Mouse (Mus musculus) embryonic fibroblast, embryonic 13.5 days (primary cell): ENCODE measurements around the gene Sertad1. TPM values are rescaled to one million over a fixed set of nuclear protein-coding genes. Genes with fewer than 3 reads are reported as not detected.
A peak's percentile ranks its signal among the peaks of the same experiment; 100 is the strongest.

Experiments used
- H3K27ac ChIP-seq: 2 replicates; pipeline ENCODE4 v1.5.1; 2012; ENCODE audit warnings: low read length, control low read depth, inconsistent platforms; ENCODE audit not compliant: insufficient read depth
- H3K4me1 ChIP-seq: 2 replicates; pipeline ENCODE4 v1.6.1; 2011; ENCODE audit warnings: low read length; ENCODE audit not compliant: control insufficient read depth, insufficient read depth
- H3K4me3 ChIP-seq: 2 replicates; pipeline ENCODE4 v1.5.1; 2011; ENCODE audit warnings: mild to moderate bottlenecking, control low read depth, low read length; ENCODE audit not compliant: insufficient read depth
- CTCF ChIP-seq: IDR thresholded peaks from 2 replicates; pipeline ENCODE4 v1.5.1; 2011; ENCODE audit warnings: mild to moderate bottlenecking, control low read depth, low read length, moderate library complexity, borderline replicate concordance; ENCODE audit not compliant: insufficient read depth
- POLR2A ChIP-seq: IDR thresholded peaks from 2 replicates; pipeline ENCODE4 v1.6.1; 2011; ENCODE audit warnings: low read depth, mild to moderate bottlenecking, control low read depth, low read length, moderate library complexity
- polyA plus RNA-seq: library from polyadenylated mRNA; stranded (reverse); fragments of >200 nt; gene quantifications from 2 replicates; pipeline ENCODE4 v1.2.4, GENCODE M21; 2011; ENCODE audit warnings: low read depth; ENCODE audit not compliant: missing spikeins, insufficient read length

The Sertad1 gene
- polyA plus RNA-seq, 1 experiment: 23.7 TPM

- peaks cover 4% of the 10 kb centered on the region; the same call in 1 of the 2 replicates for H3K4me1 ChIP-seq
- no peak overlapping the region for H3K4me3 ChIP-seq
- no peak overlapping the region for H3K27ac ChIP-seq
- no peak for TF ChIP-seq CTCF
- TF ChIP-seq POLR2A: no peak
Measured at GRCm38 (mm10) chr7:27451359-27451758, 35.4 kb upstream of the Sertad1 start.

DNA sequence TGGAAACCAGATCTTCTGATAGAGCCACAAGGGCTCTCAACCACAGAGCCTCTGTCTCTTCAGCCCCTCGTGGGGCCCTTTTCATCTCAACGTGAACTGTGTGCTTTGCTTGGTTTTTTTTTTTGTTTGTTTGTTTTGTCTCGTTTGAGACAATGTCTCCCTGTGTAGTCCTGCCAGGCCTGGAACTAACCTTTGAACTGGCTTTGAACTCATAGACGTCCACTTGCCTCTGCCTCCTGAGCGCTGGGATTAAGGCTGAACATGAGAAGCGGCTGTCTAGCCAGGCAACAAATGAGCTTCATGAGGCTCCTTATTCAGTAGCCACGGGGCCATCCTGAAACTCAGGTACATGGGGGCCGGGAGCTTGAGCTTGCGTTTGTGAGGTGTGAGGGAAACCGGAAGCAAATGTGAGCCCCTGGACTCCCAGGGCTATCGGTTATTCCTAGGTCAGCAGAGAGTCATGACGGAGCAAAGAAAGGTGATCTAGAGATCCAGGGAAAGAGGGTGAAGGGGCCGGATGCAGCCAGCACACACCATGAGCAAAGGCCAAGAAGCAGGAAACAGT, 34.4 kb upstream of the Sertad1 start:
- no peak for TF ChIP-seq POLR2A
- no peak for TF ChIP-seq CTCF
- Histone ChIP-seq H3K4me1 (no peaks in the 10 kb centered on the region), H3K27ac (no peak overlapping the region), H3K4me3 (no peak overlapping the region)

GRCm38 (mm10) chr7:27454461-27455121, 32.1 kb upstream of the Sertad1 start:
- no peak overlapping the region for H3K27ac ChIP-seq
- TF ChIP-seq CTCF: no peak
- no peak for TF ChIP-seq POLR2A
- H3K4me1 ChIP-seq: no peaks in the 10 kb centered on the region
- H3K4me3 ChIP-seq: no peak overlapping the region

- Histone ChIP-seq H3K4me3 (no peak overlapping the region), H3K27ac (no peak overlapping the region), H3K4me1 (no peaks in the 10 kb centered on the region)
- TF ChIP-seq CTCF (no peak), POLR2A (no peak)
Measured at GRCm38 (mm10) chr7:27455273-27455672, 31.4 kb upstream of the Sertad1 start.

DNA sequence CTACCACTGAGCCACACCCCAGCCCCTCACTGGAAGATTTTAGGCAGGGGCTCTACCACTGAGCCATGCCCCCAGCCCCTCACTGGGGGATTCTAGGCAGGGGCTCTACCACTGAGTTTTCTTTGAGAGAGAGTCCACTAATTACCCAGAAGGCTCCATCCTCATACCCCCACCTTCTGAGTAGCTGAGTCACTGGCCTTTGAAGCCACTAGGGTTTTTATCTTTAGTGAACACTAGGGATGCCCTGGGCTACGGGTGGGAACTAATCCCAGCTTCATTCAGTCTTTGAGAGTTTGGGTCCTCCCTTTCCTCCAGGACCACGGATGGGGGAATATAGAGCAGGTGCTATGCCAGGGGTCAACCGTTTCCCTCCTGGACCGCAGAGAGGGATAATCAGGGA, 28.1 kb upstream of the Sertad1 start:
- Histone ChIP-seq H3K27ac (no peak overlapping the region), H3K4me3 (no peak overlapping the region), H3K4me1 (no peaks in the 10 kb centered on the region)
- TF ChIP-seq POLR2A: no peak
- no peak for TF ChIP-seq CTCF

- Histone ChIP-seq H3K27ac (no peak overlapping the region), H3K4me1 (no peaks in the 10 kb centered on the region), H3K4me3 (no peak overlapping the region)
- TF ChIP-seq POLR2A (no peak), CTCF (no peak)
Measured at GRCm38 (mm10) chr7:27459640-27460039, 27.1 kb upstream of the Sertad1 start.

DNA sequence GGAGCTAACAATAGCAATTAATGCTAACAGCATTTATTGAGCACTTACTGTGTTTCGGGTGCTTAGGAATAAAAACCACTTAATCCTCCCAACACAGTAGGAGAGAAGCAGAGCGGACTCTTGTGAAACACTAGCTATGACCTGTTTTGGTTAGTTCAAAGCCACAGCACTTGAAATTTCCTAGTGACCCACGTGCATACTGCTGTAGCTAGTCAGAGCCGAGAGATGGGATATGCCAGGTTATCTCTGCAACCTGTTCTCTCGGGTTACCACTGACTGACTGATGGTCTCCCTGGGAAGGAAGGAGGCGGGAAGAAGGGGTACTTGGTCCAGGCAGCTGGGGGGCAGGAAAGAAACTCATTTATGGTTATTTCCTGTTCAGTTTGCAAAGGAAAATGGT, 26.2 kb upstream of the Sertad1 start:
- no peaks in the 10 kb centered on the region for H3K4me1 ChIP-seq
- TF ChIP-seq POLR2A: no peak
- TF ChIP-seq CTCF: no peak
- no peak overlapping the region for H3K27ac ChIP-seq
- no peak overlapping the region for H3K4me3 ChIP-seq

DNA sequence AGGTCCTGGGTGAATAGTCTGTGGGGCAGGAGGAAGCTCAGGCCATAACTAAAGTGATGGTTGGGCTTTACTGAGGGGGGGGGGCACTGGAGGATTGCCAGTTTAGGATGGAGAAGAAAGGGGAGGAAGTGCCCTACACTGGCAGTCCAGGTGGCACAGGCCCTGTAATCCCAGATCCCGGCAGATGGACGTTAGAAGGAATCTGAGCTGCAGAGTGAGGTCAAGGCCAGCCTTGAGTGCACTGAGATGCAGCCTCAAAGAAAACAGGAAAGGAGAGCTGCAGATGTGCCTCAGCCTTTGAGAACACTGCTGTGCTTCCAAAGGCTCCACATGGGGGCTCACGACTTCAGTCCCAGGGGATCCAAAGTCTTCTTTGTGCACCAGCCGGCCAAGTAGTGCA, 19.1 kb upstream of the Sertad1 start:
- TF ChIP-seq POLR2A (no peak), CTCF (no peak)
- H3K27ac ChIP-seq: no peak overlapping the region
- H3K4me1 ChIP-seq: no peaks in the 10 kb centered on the region
- H3K4me3 ChIP-seq: no peak overlapping the region

GRCm38 (mm10) chr7:27471390-27472120, 15.2 kb upstream of the Sertad1 start:
- no peak for TF ChIP-seq CTCF
- no peak overlapping the region for H3K27ac ChIP-seq
- no peak overlapping the region for H3K4me3 ChIP-seq
- no peaks in the 10 kb centered on the region for H3K4me1 ChIP-seq

- no peak overlapping the region; the same call in 1 of the 2 replicates for H3K4me3 ChIP-seq
- no peaks in the 10 kb centered on the region for H3K4me1 ChIP-seq
- TF ChIP-seq CTCF: no peak
- TF ChIP-seq POLR2A: no peak
- H3K27ac ChIP-seq: peak overlapping the region; percentile 17
Measured at GRCm38 (mm10) chr7:27472596-27472995, 14.1 kb upstream of the Sertad1 start.
